Mouse (Mus musculus) adrenal gland, postnatal 10 days (tissue): ENCODE data around the gene Map7. TPM values are rescaled to one million over a fixed set of nuclear protein-coding genes. Genes with fewer than 3 reads are reported as not detected.

ENCODE experiments used
- DNase-seq: peaks from one replicate; pipeline ENCODE4 v3.0.0; 2021; ENCODE audit warnings: mixed read lengths
- long read RNA-seq, 2 experiments: library from polyadenylated mRNA; stranded (forward); transcript quantifications; one replicate each; pipeline ENCODE4 v2.0.0; 2021
- total RNA-seq, 2 experiments: library from RNA; stranded (reverse); gene quantifications; 2 replicates each; pipeline ENCODE4 v1.2.3; 2021

Map7 gene
- 10 to 100 TPM; 15.9 to 18.7 TPM for total RNA-seq
- long read RNA-seq, experiment 1, full-length matches to known transcripts: 7 of 19 reads
- long read RNA-seq, experiment 1, partial matches to known transcripts: 7 of 19 reads
- long read RNA-seq, experiment 1, other reads (novel, unspliced or antisense): 5 of 19 reads
- long read RNA-seq, experiment 2, full-length matches to known transcripts: 6 of 13 reads
- long read RNA-seq, experiment 2, partial matches to known transcripts: 3 of 13 reads
- long read RNA-seq, experiment 2, other reads (novel, unspliced or antisense): 4 of 13 reads

GRCm38 (mm10) chr10:20148130-20148772 is at the start of gene Map7:
TSS of gene Map7 (plus strand) at chr10:20148471.
- no peak for DNase-seq

GRCm38 (mm10) chr10:20101456-20101855 is 46.8 kb upstream of the Map7 start:
- no peak for DNase-seq

- DNase-seq: peak; percentile 83
Observed at GRCm38 (mm10) chr10:20104271-20104931, 43.9 kb upstream of the Map7 start.

- no peak for DNase-seq
Observed at GRCm38 (mm10) chr10:20105575-20105974, 42.7 kb upstream of the Map7 start.

- DNase-seq: no peak
Observed at GRCm38 (mm10) chr10:20107031-20107430, 41.2 kb upstream of the Map7 start.

DNA sequence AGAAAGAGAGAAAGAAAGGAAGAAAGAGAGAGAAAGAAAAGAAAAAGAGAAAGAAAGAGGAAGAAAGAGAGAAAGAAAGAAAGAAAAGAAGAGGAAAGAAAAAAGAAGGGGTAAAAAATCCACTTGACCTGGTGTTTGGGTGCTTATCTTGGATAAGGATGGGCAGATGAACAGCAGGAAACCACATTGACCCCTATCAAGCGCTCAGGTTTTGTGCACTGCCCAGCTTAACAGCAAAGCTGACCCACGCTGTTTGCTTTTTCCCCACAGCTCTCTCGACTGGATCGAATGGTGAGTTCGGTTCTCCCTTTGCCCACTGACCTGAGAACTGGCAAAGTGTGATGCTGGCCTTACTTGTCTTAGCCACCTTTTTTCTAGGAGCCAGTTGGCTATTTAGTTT is 36.8 kb upstream of the Map7 start:
- no peak for DNase-seq

DNA sequence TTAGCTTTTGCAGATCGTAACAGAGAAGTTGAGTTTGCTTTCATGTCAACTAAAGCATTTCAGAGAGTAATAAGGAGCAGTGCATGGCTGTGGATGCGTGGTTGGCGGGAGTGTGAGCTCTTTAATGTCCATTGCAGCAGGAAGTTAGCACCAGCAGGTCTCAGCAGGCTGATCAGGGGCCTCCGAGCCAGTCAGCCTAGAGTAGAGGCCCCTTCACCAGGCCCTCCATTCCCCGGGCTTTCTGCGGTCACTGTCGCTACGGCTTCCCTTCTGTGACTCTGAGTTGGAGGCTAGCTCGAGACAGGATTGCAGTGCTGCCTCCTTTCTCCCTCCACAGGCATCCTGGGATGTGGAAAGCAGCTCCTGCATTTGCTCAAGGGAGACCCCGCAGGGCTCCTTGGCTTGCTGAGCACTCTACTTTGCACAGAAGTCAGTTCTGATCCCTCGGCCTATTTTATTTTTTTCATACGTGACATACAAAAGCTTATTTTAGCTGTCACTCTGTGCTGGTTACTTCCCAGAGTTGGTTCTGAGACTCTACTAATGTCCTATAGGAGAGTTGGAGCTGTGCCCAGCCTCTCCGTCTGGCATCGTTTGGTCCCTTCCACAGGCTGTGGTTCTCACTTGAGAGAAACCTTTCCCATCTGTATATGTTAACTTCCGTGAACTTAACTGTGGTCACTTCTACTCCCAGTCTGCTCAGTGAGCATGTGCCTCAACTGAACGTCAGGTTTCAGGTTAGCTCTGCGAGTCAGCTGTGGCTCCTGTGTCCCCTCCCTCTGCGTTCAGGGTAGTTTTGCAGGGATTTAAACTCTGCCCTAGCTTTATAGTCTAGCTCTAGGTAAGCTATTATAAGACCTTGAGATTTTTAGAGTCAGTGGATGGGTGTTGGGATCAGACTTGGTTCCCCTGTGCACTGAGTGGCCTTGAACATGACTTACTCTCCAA is 36.0 kb upstream of the Map7 start:
- no peak for DNase-seq

DNA sequence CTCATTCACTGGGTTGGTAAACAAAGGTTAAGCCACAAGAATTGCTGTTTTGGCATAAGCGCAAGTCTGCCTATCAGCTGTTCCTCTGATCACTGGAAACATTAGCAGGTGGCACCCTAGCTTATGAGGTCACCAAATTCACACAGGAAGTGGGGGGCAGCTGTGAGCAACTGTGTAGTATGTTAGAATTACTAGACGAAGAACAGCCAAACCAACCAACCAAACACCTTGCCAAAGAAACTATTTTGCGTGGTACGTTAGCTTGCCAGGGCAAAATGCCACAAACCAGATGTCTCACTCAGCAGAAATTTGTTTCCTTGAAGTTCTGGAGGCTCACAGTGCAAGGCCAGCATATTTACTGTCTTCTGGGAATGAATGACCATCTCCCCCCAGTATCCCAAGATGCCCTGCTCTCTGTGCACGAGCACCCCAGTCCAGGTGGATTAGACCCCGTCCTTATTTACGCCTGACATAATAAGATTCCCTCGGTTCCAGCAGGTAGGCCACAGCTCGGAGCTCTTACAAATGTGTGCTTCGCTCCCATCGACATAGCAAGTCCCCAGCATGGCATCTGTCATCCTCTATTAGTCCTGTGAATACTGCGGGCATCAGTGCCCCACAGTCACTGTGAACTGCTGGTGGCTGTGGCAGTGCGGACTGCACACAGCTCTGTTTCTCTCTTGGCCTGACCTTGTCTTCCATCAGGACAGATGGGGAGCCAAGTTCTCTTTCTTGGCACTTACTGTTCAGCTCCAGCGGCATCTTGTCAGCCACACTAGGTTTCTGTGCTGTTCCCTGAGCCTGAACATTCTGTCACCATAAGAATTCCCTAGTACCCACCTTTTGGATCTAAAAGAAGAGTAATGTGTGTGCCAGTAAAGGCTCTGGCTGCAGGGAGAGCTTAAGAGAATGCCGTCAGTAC is 28.5 kb upstream of the Map7 start:
- peak; percentile 57 for DNase-seq

DNA sequence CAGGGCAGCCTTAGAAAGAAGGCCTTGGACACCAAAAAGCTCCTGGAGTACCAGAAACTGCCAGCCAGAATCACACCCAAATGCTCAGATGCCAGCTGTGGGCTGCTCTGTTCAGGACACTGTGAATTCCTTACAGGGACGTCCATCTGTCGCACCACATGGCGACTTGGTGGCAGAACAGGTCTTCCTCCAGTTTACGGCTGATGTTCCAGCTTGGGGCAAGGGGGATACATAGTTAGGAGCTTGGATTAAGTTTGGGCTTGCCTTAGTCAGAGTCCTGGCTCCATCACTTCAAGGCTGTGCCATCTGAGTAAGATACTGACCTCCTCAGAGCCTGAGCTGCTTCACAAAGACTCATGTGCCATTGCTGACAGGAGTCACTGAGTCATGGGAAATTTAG is 26.3 kb upstream of the Map7 start:
- DNase-seq: no peak

GRCm38 (mm10) chr10:20123401-20123800 is 24.9 kb upstream of the Map7 start:
- peak; percentile 58 for DNase-seq

DNA sequence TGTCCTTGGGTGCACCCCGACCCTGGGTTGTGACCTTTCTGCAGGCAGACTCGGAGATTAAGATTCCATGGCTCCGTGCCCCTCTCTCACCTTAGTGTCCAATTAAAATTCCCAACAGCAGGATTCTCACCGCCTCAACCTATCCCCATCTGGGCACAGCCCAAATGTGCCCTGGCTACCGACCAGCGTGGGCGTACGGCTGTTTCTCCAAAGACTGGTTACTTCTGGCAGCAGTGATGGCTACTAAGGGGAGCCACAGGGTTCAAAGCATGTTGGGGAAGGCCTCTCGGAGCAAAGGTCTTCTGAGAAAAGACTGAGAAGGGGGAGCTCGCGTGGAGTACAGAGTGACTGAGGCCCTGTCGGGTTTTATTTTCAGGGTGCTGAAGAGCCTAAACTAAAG is 23.7 kb upstream of the Map7 start:
- DNase-seq: no peak

GRCm38 (mm10) chr10:20125226-20125625 is 23.0 kb upstream of the Map7 start:
- DNase-seq: peak; percentile 62

DNA sequence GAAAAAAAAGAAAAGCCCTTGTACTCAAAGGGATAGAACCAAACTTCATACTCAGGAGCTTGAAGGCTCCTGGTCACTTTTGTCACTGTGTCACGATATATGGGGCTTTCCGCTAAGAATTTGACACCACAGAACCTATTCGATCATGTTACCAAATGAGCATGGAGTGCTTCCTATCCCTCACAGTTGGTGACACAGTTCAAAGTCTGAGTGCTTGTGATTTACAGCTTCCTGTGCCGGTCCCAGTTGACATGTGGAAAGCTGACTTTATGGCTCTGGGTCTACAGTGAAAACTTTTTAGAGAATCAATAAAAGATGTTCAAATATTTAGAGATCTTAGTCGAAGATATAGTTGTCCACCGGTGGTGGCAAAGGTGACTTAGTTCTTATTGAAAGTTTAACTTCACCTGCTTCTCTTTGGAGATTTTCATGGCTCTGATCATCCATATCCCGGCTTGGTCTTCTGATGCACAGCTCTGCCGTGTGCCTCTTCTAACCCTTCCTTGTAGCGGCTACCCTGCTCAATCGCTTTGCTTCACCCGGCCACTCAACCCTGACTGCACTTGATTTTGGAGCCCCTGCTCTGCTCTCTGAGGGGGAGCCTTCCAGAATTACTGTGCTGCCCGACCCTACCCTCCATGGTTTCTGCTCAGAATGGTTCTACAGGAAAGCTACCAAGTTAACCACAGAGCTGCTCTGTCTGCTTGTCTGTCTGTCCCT is 15.2 kb upstream of the Map7 start:
- no peak for DNase-seq

DNA sequence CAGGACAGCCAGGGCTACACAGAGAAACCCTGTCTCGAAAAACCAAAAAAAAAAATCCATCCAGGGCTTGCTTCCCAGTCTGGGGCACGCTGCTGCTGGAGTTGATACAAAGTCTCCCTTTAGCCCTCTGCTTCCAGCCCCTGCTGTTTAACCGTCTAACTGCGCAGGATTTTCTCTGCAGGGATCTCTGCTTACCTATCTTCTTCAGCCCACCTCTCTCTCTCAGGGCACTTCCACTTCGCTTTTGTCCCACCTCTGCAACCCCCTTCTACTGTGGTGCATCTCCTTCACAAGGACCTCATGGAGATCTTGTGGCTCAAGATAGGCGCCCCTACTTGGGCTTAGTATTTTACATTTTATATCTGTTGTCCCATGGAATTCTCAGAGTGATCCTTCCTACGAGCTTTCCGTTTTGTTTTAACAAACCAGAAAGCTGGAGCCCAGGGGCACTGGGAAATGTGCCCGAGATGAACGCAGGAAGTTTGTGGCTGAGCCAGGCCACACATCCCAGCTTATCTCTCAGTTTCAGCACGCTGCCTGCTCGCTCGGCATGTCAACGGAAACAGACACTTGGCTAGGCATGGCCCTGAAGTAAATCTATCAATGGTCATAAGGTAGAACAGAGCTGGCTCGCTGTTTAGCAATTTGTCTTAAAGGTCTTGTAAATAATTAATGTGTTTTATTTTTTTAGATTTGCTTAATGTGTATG is 12.8 kb upstream of the Map7 start:
- peak; percentile 48 for DNase-seq

- DNase-seq: no peak
Observed at GRCm38 (mm10) chr10:20136505-20136904, 11.8 kb upstream of the Map7 start.

DNA sequence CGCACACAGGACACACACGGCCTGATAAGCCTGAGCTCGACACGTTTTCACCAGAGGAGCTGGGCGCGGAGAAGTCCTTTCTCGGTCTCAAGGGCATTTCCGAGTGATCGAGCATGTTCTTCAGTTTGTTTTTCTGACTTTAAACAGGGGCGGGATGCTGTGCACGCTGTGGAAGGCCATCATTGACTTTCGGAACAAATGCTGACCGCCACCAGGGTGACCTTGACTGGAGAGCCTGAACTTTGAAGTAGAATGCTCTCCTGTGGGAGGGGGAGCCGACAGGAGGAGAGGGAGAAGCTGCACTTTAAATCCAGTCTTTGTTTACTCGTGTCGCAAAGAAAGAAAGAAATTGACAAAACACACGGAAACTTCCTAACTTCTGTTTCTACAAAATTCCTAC is 6.9 kb upstream of the Map7 start:
- DNase-seq: peak; percentile 63

DNA sequence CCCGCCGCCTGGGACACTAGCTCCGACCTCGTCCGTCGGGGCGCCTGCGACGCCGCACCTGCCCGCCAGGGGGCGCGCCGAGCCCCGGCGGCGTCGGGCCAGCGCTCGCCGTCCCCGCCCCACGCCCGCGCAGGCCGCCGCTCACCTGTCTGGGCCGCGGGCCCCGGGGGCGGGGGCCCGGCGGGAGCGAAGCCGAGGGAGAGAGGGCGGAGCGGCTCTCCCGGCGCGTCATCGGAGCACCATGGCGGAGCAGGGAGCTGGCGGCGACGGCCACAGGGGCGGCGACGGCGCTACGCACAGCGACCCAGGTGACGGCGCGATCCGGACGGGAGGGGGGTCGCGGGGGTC is 476 bp downstream of the Map7 start:
- peak; percentile 77 for DNase-seq

- DNase-seq: peak; percentile 68
Observed at GRCm38 (mm10) chr10:20149121-20149834, 1.0 kb downstream of the Map7 start.

DNA sequence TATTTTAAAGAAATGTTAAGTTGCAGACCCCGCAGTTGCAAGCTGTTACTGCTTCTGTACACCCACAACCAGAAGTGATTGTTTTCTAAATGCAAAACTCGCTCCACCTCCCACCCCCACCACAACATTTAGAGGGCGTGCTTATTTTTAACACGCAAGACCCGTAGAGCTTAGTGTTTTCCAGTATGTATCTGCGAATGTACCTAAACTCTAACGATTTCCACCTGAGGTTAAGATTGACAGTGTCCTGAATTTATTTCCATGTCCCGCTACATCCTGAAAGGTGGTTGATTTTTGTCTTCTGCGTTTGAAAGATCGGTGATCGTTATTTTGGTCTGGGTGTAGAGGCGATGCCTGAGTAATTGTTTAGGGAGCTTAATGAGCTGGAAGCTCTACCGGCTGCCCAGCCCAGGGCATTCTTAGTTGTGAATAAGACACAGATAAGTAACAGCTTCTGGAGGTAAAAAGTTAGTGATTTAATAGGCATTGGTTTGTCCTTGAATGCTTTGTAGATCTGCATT is 1.6 kb downstream of the Map7 start:
- DNase-seq: no peak
